In the genomic region with DNA sequence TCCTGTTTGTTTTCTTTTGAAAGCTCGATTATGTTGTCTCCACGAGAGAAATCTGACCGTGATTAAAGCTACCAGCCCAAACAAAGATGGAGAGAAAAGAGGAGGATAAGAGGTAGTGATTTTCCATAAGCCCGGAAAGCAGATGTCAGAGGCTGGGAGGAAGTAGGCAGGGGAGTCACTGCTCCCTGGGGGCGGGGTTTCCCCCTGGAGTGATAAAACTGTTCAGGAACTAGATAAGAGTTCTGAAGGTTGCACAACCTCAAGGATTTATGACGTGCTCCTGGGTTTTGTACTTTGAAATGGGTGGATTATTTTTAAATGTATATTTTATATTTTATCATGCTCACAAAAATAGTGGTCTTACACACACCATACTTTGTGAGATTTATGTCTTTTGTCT, we compare ENCODE assay signal across 9 mouse cellular contexts. TPM values are rescaled to one million over a fixed set of nuclear protein-coding genes. Genes with fewer than 3 reads are reported as not detected.
DNase-seq lines count a peak whose midpoint lies in the region.
"Had no signal": no experiment of that assay in that cellular context is flagged by ENCODE, and none has a peak within 500 bp of the region (broad histone marks: within the 10 kb centered on the region; RNA-seq: fewer than 3 reads in every experiment).

No protein-coding gene starts in this region.

- DNase-seq in adrenal gland, adult (ENCODE audit: inconsistent age in 2 of 2, low spot score in 1 of 2) = peak; percentile 84 to 90
- DNase-seq in adrenal gland, postnatal 4 days (ENCODE audit: low spot score in 2 of 2) = no peak
- DNase-seq in heart, adult 9 months (ENCODE audit: low spot score in 2 of 2) = peak; percentile 75 to 80
- peak; percentile 59 for DNase-seq in kidney, adult 9 months
- peak; percentile 80 for DNase-seq in lung, postnatal 25 days (ENCODE audit: low spot score)
- DNase-seq in testis, postnatal 10 days (ENCODE audit: low spot score) = no peak
- no peak for DNase-seq in thymus, postnatal 36 days
- no peak for DNase-seq in cerebellum, postnatal 10 days
- DNase-seq: right cerebral cortex, postnatal 25 days had no signal

RNA-seq across cellular contexts. Expression of gene Mical2, which starts 8.4 kb away (rescaled TPM):
- total RNA-seq in adrenal gland, postnatal 4 days (2021) = 10 to 100 TPM; 25.2 TPM

RNA-seq across cellular contexts. Expression of gene Dkk3, which starts 58.4 kb away (rescaled TPM):
- 10 to 100 TPM; 17.3 to 17.7 TPM for total RNA-seq in adrenal gland, postnatal 4 days (2021)

Comparison
In these comparisons a context has a peak if more than half of its experiments do, and no peak if none do; other contexts are left out.
1. DNase-seq: peak in adrenal gland, adult (2 of 2), heart, adult 9 months (2 of 2), kidney, adult 9 months (single experiment) and lung, postnatal 25 days (single experiment); none in adrenal gland, postnatal 4 days (0 of 2), testis, postnatal 10 days (single experiment), thymus, postnatal 36 days (0 of 2) and cerebellum, postnatal 10 days (0 of 2).